Mouse (Mus musculus): ENCODE results near the gene Atp5k.

Gene Atp5k

GRCm38 (mm10) chr5:108427186-108427585 lies 7.1 kb downstream of the Atp5k start:
- DNase-seq (ENCODE audit: low spot score), result peak; percentile 68

DNA sequence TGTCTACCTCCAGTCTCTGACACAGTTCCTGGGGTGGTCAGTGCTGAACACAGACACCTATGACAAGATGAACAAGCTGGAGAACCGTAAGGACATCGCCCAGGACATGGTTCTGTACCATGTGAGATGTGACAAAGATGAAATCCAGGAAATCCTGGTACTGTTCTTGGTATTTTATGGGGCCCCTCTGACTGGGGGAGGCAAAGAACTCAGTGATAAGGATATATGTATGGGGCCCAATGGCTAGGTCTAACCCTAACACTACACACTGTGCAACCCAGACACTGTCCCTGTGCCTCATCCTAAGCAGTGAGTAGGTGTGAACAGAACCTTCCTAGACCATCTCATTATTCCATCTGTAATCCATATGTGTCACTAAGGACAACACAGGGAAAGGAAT lies 10.8 kb downstream of the Atp5k start:
- DNase-seq (ENCODE audit: low spot score), result no peak

GRCm38 (mm10) chr5:108422741-108423140 lies 11.5 kb downstream of the Atp5k start:
- DNase-seq (ENCODE audit: low spot score), result no peak

DNA sequence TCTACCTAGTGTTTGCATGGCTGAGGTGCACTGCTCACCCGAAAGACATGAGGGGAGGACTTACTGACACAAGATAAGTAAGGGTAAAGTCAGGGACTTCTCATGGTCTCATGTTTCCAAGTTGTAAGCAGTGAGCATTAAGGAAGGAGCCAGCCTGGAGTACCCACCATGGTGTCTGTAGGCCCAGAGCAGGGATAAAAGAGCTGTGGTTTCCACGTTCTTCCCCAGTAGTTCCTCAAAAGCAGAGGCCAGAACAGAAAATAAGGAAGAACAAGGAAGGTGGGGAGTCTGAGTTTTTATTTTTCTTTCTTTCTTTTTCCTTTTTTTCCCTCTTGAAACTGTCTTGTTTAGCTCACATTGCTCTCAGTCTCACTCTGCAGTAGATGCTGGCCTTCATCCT lies 19.5 kb downstream of the Atp5k start:
- no peak for DNase-seq (ENCODE audit: low spot score)

DNA sequence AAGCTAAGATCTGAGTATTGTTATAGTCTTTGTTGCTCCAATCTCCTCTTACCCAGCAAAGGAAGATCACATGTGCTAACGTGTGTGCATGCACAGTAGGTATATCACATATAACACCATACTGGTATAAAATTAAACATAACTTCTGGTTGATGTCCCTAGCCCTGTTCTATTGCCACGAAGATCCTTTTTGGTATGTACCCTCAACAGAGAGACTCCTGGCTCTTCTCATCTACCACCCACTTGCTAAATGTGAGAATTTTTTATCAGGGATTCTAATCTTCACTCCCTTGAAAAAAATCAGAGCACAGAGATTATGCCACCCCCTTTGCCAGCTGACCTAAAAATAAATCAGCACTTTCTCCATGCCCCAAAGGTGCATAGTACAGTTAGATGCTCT lies 27.3 kb downstream of the Atp5k start:
- no peak for DNase-seq (ENCODE audit: low spot score)

- no peak for DNase-seq (ENCODE audit: low spot score)
Observed at GRCm38 (mm10) chr5:108405460-108405859, 28.8 kb downstream of the Atp5k start.

- no peak for DNase-seq (ENCODE audit: low spot score)
Observed at GRCm38 (mm10) chr5:108403453-108403852, 30.8 kb downstream of the Atp5k start.

DNA sequence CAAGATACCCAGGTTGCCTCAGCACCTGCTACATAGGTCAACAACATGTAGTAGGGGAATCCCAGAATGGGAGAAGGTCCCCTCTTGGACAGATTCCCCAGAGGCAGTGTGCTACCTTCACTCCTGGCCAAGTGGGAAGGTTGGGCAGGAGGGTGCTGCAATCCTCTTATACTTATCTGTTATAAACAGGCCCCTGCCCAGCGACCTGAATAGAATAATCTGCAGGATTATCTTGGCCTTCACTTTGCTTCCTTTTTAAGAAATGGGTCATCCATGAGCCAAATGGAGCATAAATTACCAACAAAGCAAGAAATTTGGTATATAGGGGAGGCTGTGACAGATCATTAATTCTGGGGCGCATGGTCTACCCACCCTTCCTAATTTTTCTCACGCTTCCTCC lies 44.5 kb downstream of the Atp5k start:
- no peak for DNase-seq (ENCODE audit: low spot score)

DNA sequence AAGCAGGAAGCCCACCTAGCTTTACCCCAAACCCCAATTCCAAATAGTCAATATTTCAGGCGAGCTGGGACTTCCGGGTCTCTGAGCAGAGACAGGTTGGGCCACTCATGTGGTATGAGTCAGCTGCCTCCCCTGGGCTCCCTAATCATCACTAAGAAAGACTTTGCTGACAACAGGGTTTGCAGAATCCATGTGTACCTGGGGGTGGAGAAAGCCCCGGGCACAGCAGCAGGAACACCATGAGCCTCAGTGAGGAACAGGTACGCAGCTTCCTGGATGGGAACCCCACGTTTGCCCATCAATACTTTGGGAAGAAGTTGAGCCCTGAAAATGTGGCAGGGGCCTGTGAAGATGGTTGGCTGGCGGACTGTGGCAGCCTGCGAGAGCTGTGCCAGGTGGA lies 46.0 kb downstream of the Atp5k start, which contains the start of gene Pde6b:
Gene Pde6b, plus strand, starts transcription at position 191 of the 400 bp plus-strand sequence.
- DNase-seq (ENCODE audit: low spot score), result no peak

DNA sequence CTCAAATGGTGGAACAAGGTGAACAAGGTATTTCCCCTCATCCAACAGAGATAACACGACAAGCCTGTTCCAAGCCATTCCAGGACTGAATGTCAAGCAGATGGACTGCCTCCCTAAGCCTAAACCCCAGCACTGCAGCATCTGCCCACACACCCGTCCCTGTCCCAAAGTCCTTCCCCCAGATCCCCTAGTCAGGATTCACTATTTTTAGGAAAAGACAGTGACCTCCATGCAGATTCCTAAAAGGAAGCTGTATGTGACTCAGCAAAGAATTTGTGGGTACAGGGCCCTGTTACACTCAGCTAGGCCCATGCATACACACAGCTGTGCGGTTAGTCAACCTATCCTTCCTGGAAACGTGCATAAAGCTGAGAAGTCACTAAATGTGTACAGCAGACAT lies 47.8 kb downstream of the Atp5k start:
- no peak for DNase-seq (ENCODE audit: low spot score)

DNA sequence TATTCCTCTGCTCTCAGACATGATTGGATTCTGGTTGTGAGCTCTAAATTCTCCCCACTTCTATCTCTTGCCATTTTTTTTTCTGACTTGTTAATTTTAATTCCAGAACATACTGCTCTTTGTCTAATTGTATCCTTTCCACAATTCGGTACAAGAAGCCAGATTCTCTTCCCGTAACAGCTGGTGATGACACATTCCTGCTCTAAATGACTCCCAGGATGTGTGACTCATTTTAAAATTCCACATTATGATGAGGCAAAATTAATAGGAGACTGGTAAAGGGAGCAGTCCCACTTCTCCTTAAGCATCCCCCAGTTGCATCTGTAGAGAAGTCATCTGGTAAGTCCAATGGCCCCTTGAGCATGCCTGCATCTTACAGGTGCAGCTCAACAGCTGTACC lies 48.6 kb downstream of the Atp5k start:
- peak; percentile 61 for DNase-seq (ENCODE audit: low spot score)

All from layer of hippocampus, adult 11-12 months (tissue).